Mouse (Mus musculus) forebrain, postnatal 0 days (tissue): ENCODE results near the gene Rab34. TPM values are rescaled to one million over a fixed set of nuclear protein-coding genes. Genes with fewer than 3 reads are reported as not detected.

Source experiments
- ATAC-seq: fragments of 200-750 bp; cut with Nextera tagmentation; 2 replicates; pipeline ENCODE4 v1.8.0; 2017; ENCODE audit warnings: mild to moderate bottlenecking, moderate library complexity
- DNase-seq: peaks from one replicate; pipeline ENCODE4 v3.0.0-alpha.2; 2015
- H3K27ac ChIP-seq: fragments of 300-500 bp; sonication (generic); 2 replicates; pipeline ENCODE4 v1.5.1; 2014; ENCODE audit warnings: low read depth, mild to moderate bottlenecking, antibody characterized with exemption, low read length, moderate library complexity, mixed read lengths
- H3K27me3 ChIP-seq: fragments of 300-500 bp; sonication (generic); 2 replicates; pipeline ENCODE4 v1.6.1; 2014; ENCODE audit warnings: mild to moderate bottlenecking, low read length, mixed read lengths; ENCODE audit not compliant: insufficient read depth
- H3K36me3 ChIP-seq: fragments of 300-500 bp; sonication (generic); 2 replicates; pipeline ENCODE4 v1.6.1; 2014; ENCODE audit warnings: mild to moderate bottlenecking, moderate library complexity; ENCODE audit not compliant: insufficient read depth
- H3K4me1 ChIP-seq: fragments of 300-500 bp; sonication (generic); 2 replicates; pipeline ENCODE4 v1.6.1; 2014; ENCODE audit warnings: antibody characterized with exemption; ENCODE audit not compliant: insufficient read depth
- H3K4me2 ChIP-seq: fragments of 300-500 bp; sonication (generic); 2 replicates; pipeline ENCODE4 v1.6.1; 2014; ENCODE audit warnings: low read depth, mild to moderate bottlenecking, moderate library complexity
- H3K4me3 ChIP-seq: fragments of 300-500 bp; sonication (generic); 2 replicates; pipeline ENCODE4 v1.5.1; 2014; ENCODE audit warnings: low read depth, low read length, mixed read lengths
- H3K9ac ChIP-seq: fragments of 300-500 bp; sonication (generic); 2 replicates; pipeline ENCODE4 v1.6.1; 2014; ENCODE audit warnings: mild to moderate bottlenecking
- H3K9me3 ChIP-seq: fragments of 300-500 bp; sonication (generic); 2 replicates; pipeline ENCODE4 v1.6.1; 2016; ENCODE audit warnings: low read length
- CTCF ChIP-seq: sonication (generic); IDR thresholded peaks from 2 replicates; pipeline ENCODE4 v1.5.1; 2016; ENCODE audit warnings: antibody characterized with exemption, control low read depth, low read depth
- WGBS: fragments of 180-500 bp; shearing (Covaris S2); extraction: QIAGEN DNeasy Blood & Tissue Kit; methylation state at CpG from one replicate; pipeline ENCODE4 v1.1.7; 2014; 5-methylcytosine and 5-hydroxymethylcytosine counted together
- polyA plus RNA-seq: library from polyadenylated mRNA; unstranded; fragments of >200 nt; fragmentation: Nextera tagmentation; extraction: Ambion mirVana; gene quantifications from 2 replicates; pipeline ENCODE4 v1.2.1, GENCODE M21; 2015
- total RNA-seq: library from RNA; depleted of rRNA; stranded (reverse); fragments of >200 nt; gene quantifications from 2 replicates; pipeline ENCODE4 v1.2.3, GENCODE M21; 2014

The Rab34 gene
- total and polyA plus RNA-seq, 2 experiments from 2014 or later = 55.5 to 76.9 TPM

- H3K27ac ChIP-seq = peak overlapping the region; percentile 81
These were observed 35.7 kb upstream of the Rab34 start for GRCm38 (mm10) chr11:78152299-78153231.

GRCm38 (mm10) chr11:78153778-78154177 is 34.5 kb upstream of the Rab34 start:
- Histone ChIP-seq H3K36me3 (peaks cover 65% of the 10 kb centered on the region), H3K9ac (no peak overlapping the region), H3K9me3 (no peaks in the 10 kb centered on the region), H3K27me3 (no peaks in the 10 kb centered on the region), H3K4me3 (no peak overlapping the region), H3K27ac (peak overlapping the region; percentile 81), H3K4me2 (no peak overlapping the region), H3K4me1 (no peaks in the 10 kb centered on the region)
- WGBS = 56% methylated on average over 13 of the region's 13 CpGs
- DNase-seq (no peak), ATAC-seq (no peak)
- no peak for TF ChIP-seq CTCF

More at GRCm38 (mm10) chr11:78152299-78153231, 35.7 kb upstream of the Rab34 start:
- 0 out of 2 replicates have a peak overlapping the region, but pooled peaks have one; percentile 10 for H3K9ac ChIP-seq
- no peak overlapping the region for H3K4me3 ChIP-seq
- no peak for TF ChIP-seq CTCF
- peak; percentile 85 for DNase-seq
- H3K9me3 ChIP-seq = no peaks in the 10 kb centered on the region
- 25% methylated on average over 9 of the region's 9 CpGs for WGBS
- peaks cover 63% of the 10 kb centered on the region for H3K36me3 ChIP-seq
- no peaks in the 10 kb centered on the region for H3K27me3 ChIP-seq
- no peak overlapping the region for H3K4me2 ChIP-seq
- no peaks in the 10 kb centered on the region for H3K4me1 ChIP-seq
- peak; percentile 85 for ATAC-seq

- no peaks in the 10 kb centered on the region for H3K27me3 ChIP-seq
- no peak overlapping the region for H3K27ac ChIP-seq
- no peak overlapping the region for H3K4me3 ChIP-seq
- no peak for DNase-seq
- H3K36me3 ChIP-seq = peaks cover 75% of the 10 kb centered on the region
- no peak overlapping the region for H3K9ac ChIP-seq
- no peak for TF ChIP-seq CTCF
- no peaks in the 10 kb centered on the region for H3K4me1 ChIP-seq
- ATAC-seq = no peak
- no peak overlapping the region for H3K4me2 ChIP-seq
- no peaks in the 10 kb centered on the region for H3K9me3 ChIP-seq
- WGBS = 66% methylated on average over 5 of the region's 5 CpGs
These were observed 32.6 kb upstream of the Rab34 start for GRCm38 (mm10) chr11:78155674-78156073.

GRCm38 (mm10) chr11:78156156-78156699 is 32.0 kb upstream of the Rab34 start:
- Histone ChIP-seq H3K27ac (no peak overlapping the region), H3K4me3 (no peak overlapping the region), H3K4me1 (no peaks in the 10 kb centered on the region), H3K9me3 (no peaks in the 10 kb centered on the region), H3K27me3 (no peaks in the 10 kb centered on the region), H3K4me2 (no peak overlapping the region), H3K36me3 (peaks cover 78% of the 10 kb centered on the region), H3K9ac (no peak overlapping the region)
- 64% methylated on average over 6 of the region's 6 CpGs for WGBS
- TF ChIP-seq CTCF = no peak
- ATAC-seq = no peak
- DNase-seq = no peak

- peak; percentile 69 for ATAC-seq
- H3K4me1 ChIP-seq = peaks cover 7% of the 10 kb centered on the region
- H3K4me3 ChIP-seq = no peak overlapping the region
- peak; percentile 89 for DNase-seq
- no peak overlapping the region for H3K9ac ChIP-seq
- TF ChIP-seq CTCF = peak; percentile 99
- H3K36me3 ChIP-seq = peaks cover 71% of the 10 kb centered on the region
- 20% methylated on average over 2 of the region's 2 CpGs for WGBS
- H3K27ac ChIP-seq = no peak overlapping the region
- H3K27me3 ChIP-seq = no peaks in the 10 kb centered on the region
- no peaks in the 10 kb centered on the region for H3K9me3 ChIP-seq
- no peak overlapping the region for H3K4me2 ChIP-seq
These were observed 29.1 kb upstream of the Rab34 start for GRCm38 (mm10) chr11:78159096-78159495.

- Histone ChIP-seq H3K9ac (no peak overlapping the region), H3K27me3 (no peaks in the 10 kb centered on the region), H3K9me3 (no peaks in the 10 kb centered on the region), H3K27ac (no peak overlapping the region), H3K36me3 (peaks cover 66% of the 10 kb centered on the region), H3K4me2 (no peak overlapping the region), H3K4me3 (no peak overlapping the region), H3K4me1 (peaks cover 7% of the 10 kb centered on the region)
- DNase-seq (no peak), ATAC-seq (no peak)
- WGBS = 83% methylated on average over 7 of the region's 7 CpGs
- TF ChIP-seq CTCF = no peak
These were observed 28.7 kb upstream of the Rab34 start for GRCm38 (mm10) chr11:78159557-78159956.

- no peak overlapping the region for H3K27ac ChIP-seq
- no peak overlapping the region for H3K4me2 ChIP-seq
- no peaks in the 10 kb centered on the region for H3K9me3 ChIP-seq
- no peak overlapping the region for H3K4me3 ChIP-seq
- no peaks in the 10 kb centered on the region for H3K27me3 ChIP-seq
- DNase-seq (no peak), ATAC-seq (no peak)
- no peak overlapping the region for H3K9ac ChIP-seq
- 90% methylated on average over 18 of the region's 18 CpGs for WGBS
- H3K4me1 ChIP-seq = peaks cover 7% of the 10 kb centered on the region
- peaks cover 60% of the 10 kb centered on the region for H3K36me3 ChIP-seq
- no peak for TF ChIP-seq CTCF
These were observed 28.1 kb upstream of the Rab34 start for GRCm38 (mm10) chr11:78160171-78160570.
